Mouse (Mus musculus): ENCODE measurements around the gene Gatad2b. TPM values are rescaled to one million over a fixed set of nuclear protein-coding genes. Genes with fewer than 3 reads are reported as not detected.
A peak's percentile ranks its signal among the peaks of the same experiment; 100 is the strongest.
"Not testable (repeated sequence)": the region's sequence is repeated elsewhere in the genome, so short reads cannot be mapped to it uniquely, and the experiment has no call there.

The Gatad2b gene
- total RNA-seq, 2 experiments from 2014 or later, result 85.1 to 97.8 TPM

GRCm38 (mm10) chr3:90293352-90294063 is 530 bp downstream of the Gatad2b start:
- peak in 1 of 2 experiments; percentile 25 for DNase-seq (ENCODE audit: low spot score in 2 of 2)
- intact Hi-C loops (cut with DNase I), result loop anchor here (5.0 kb wide), 2 partner anchors 44 to 79 kb away; no protein-coding TSS in a partner anchor

DNA sequence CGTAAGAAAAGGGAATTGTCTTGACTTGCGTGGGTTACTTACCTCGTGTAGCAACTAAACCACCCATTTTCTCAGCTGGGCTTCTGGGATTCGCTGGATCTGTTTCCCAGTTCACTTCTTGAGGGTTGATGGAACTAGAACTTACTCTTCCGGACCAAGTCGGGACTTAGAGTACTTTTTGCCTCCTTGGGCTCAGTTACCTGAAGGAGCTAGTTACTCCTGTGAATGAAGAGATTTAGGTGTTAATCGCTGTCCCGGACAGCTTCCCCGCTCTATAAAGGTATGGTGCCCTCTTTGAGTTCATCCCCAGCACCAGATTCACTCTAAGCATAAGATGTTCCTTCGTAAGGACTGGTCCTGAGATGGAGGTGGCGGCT is 1.1 kb downstream of the Gatad2b start:
- intact Hi-C loops (cut with DNase I), result loop anchor here (5.0 kb wide), 2 partner anchors 43 to 78 kb away; no protein-coding TSS in a partner anchor

DNA sequence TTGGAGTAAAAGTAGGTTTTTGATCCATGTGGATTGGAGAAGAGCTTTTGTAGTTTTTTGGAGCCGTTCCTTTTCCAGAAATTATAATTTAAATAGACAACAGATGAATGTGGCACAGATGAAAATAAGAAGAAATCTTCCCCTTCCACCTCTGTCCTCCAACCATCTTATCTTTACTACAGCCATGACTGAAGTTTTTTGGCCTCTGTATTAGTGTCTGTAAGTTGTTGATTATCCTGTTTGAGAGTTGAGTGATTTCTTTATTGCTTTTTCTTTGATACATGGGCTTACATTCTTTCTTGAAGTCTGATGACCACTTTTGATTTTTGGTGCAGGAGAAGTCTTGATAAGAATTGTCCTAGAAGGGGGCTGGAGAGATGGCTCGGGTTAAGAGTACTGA is 1.7 kb downstream of the Gatad2b start:
- intact Hi-C loops (cut with DNase I), result loop anchor here (5.0 kb wide), 2 partner anchors 43 to 78 kb away; no protein-coding TSS in a partner anchor
- DNase-seq (ENCODE audit: low spot score in 2 of 2), result no peak

More for the DNA sequence above, 1.1 kb downstream of the Gatad2b start:
- DNase-seq (ENCODE audit: low spot score in 2 of 2), result no peak

DNA sequence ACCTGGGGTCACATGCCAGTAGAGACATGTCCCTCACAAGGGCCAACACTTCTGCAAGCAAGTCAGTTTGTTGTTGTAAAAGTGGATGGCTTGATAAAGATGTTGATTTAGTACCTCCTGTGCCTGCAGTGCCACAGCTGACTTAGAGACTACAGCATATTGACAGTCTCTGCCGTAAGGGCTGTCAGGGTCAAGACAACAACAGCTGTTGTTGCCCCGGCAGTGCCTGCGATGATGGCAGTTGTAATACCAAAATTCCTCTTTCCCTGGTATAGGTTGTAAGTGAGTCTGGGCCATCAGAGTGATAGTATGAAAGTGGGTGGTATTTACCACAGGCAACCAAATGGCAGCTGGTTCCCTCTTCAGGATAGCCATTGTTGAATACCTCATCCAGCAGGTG is 12.8 kb downstream of the Gatad2b start:
- intact Hi-C loops (cut with DNase I), result no loop called here
- no peak for DNase-seq (ENCODE audit: low spot score in 2 of 2)

GRCm38 (mm10) chr3:90309589-90309988 is 16.6 kb downstream of the Gatad2b start:
- intact Hi-C loops (cut with DNase I), result no loop called here
- no peak for DNase-seq (ENCODE audit: low spot score in 2 of 2)

GRCm38 (mm10) chr3:90313367-90313766 is 20.4 kb downstream of the Gatad2b start:
- intact Hi-C loops (cut with DNase I), result no loop called here
- no peak for DNase-seq (ENCODE audit: low spot score in 2 of 2)

GRCm38 (mm10) chr3:90314241-90314640 is 21.3 kb downstream of the Gatad2b start:
- intact Hi-C loops (cut with DNase I), result no loop called here
- no peak for DNase-seq (ENCODE audit: low spot score in 2 of 2)

DNA sequence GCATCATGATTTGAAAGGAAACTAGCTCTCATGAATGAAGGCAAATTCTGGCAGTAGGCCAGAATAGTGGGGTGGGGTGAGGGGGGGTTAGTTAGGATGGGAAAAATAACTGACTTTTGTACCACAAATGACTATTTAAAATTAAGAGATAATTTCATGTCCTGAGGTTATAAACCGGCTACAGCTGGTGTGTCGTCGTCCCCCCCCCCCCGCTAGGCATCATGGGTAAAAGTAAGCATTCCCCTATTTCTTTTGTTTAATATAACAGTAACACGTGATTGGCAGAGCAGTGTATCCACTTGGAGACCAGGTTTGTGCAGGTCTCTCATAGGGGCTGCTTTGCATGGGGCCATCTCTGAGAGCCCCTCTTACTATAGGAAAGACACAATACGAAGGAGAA is 29.3 kb downstream of the Gatad2b start:
- DNase-seq (ENCODE audit: low spot score in 2 of 2), result no peak
- intact Hi-C loops (cut with DNase I), result no loop called here

GRCm38 (mm10) chr3:90323119-90323518 is 30.1 kb downstream of the Gatad2b start:
- intact Hi-C loops (cut with DNase I), result no loop called here
- peak; percentile 51 to 65 for DNase-seq (ENCODE audit: low spot score in 2 of 2)

GRCm38 (mm10) chr3:90332485-90332884 is 39.5 kb downstream of the Gatad2b start:
- intact Hi-C loops (cut with DNase I), result no loop called here
- no peak for DNase-seq (ENCODE audit: low spot score in 2 of 2)

DNA sequence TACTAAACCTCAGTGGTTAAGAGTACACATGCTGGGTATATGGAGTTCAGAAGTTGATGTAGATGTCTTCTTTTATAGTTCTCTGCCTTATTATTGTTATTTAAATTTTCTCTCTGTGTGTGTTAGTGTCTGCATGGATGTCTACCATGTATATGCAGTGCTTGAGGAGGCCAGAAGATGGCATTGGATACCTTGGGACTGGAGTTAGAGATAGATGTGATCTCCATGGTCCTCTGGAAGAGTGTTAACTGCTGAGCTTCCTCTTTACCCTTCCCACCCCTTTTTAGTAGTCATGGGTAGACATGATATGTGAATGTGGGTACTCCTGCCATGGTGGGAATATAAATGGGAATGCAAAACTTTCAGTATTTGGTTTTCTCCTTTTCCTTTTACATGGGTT is 42.5 kb downstream of the Gatad2b start:
- intact Hi-C loops (cut with DNase I), result loop anchor here (5.0 kb wide), 1 partner anchor 43 kb away; the partner anchor contains the start of gene Gatad2b
- DNase-seq (ENCODE audit: low spot score in 2 of 2), result no peak

- intact Hi-C loops (cut with DNase I), result loop anchor here (5.0 kb wide), 1 partner anchor 46 kb away; the partner anchor contains the start of gene Gatad2b
- no peak for DNase-seq (ENCODE audit: low spot score in 2 of 2)
Observed at GRCm38 (mm10) chr3:90338190-90338589, 45.2 kb downstream of the Gatad2b start.

DNA sequence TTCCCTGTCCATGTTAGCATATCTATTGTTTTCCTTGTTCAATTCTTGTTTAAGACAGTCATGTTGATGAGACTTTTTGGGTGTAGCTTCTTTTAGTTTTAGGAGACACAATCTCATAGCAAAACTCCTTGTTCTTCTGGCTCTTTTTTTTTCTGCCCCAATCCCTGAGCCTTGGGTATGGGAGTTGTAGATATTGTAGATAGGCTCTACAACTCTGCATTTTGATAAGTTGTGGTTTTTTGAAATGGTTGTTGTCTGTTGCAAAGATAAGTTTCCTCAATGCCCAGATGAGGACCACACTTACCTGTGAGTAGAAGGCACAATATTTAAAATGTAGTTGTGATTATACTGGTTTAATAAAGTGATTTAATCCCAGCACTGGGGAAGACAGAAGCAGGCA is 47.2 kb downstream of the Gatad2b start:
- no peak for DNase-seq (ENCODE audit: low spot score in 2 of 2)
- intact Hi-C loops (cut with DNase I), result no loop called here

DNA sequence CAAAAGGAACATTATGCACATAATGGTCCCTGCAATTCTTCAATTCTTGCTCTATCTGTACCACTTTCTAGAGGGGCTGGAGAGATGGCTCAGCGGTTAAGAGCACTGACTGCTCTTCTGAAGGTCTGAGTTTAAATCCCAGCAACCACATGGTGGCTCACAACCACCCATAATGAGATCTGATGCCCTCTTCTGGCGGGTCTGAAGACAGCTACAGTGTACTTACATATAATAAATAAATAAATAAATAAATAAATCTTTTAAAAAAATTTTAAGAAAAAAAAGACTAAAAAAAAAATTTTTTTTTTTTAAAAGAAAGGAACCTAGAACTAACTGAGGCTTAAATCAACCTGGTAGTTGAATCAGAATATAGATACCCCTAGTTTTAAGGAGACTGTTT is 49.9 kb downstream of the Gatad2b start:
- intact Hi-C loops (cut with DNase I); DNase-seq (ENCODE audit: low spot score in 2 of 2): not testable (repeated sequence)

DNA sequence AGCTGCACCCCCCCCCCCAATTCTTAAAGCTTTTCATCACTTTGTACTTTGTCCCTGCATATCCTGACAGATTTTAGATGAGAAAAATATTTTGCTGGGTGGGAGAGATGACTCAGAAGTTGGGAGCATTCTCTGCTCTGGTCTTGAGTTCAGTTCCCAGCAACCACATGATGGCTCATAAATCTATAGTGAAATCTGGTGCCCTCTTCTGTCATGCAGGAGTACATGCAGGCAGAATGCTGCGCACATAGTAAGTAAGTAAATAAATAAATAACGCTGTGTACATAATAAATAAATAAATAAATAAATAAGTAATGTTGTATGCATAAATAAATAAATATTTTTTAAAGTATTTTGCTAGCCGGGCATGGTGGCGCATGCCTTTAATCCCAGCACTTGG is 54.9 kb downstream of the Gatad2b start:
- DNase-seq (ENCODE audit: low spot score in 2 of 2), result no peak
- intact Hi-C loops (cut with DNase I), result no loop called here

GRCm38 (mm10) chr3:90357959-90358358 is 65.0 kb downstream of the Gatad2b start:
- DNase-seq (ENCODE audit: low spot score in 2 of 2), result no peak
- intact Hi-C loops (cut with DNase I), result no loop called here

GRCm38 (mm10) chr3:90359230-90359629 is 66.3 kb downstream of the Gatad2b start:
- no peak for DNase-seq (ENCODE audit: low spot score in 2 of 2)
- intact Hi-C loops (cut with DNase I), result no loop called here

DNA sequence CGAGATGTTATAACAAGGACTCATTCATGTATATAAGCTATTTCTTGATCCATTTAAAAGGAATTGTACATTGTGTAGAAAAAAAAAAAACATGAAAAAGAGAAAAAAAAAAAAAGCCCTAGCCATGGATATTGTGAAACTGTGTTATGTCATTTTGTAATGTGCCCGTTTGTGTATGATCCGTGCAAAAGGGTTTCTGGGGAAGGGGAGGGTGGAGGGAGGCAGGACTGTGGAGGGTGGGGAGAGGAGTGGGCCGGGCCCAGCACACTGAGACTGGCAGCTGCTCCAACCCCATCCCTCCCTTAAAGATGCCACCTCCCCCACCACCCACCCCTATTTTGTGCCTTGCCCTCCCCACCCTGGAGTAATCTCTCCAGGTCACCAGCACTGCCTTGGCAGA is 68.5 kb downstream of the Gatad2b start:
- intact Hi-C loops (cut with DNase I), result no loop called here
- no peak for DNase-seq (ENCODE audit: low spot score in 2 of 2)

DNA sequence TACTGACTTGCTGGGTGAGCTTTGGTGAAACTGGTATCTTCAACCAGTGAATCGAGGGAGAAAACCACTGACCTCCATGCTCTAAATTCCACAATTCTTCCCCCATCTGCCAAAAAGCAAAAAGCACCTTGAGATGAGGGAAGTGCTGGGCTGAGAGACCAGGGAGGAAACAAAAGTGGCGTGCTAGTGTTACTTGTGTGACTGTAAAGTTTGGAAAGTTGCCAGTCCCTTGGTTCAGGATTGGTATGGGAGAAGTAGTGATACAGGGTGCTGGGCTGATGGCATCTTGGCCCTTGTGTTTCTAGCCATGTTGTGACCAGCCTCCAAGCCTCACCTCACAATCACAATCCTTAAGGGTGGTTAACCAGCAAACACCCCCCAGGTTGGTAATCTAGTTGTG is 69.4 kb downstream of the Gatad2b start:
- intact Hi-C loops (cut with DNase I), result no loop called here
- DNase-seq (ENCODE audit: low spot score in 2 of 2), result no peak

- intact Hi-C loops (cut with DNase I), result no loop called here
- no peak for DNase-seq (ENCODE audit: low spot score in 2 of 2)
Observed at GRCm38 (mm10) chr3:90367001-90367632, 74.1 kb downstream of the Gatad2b start.

DNA sequence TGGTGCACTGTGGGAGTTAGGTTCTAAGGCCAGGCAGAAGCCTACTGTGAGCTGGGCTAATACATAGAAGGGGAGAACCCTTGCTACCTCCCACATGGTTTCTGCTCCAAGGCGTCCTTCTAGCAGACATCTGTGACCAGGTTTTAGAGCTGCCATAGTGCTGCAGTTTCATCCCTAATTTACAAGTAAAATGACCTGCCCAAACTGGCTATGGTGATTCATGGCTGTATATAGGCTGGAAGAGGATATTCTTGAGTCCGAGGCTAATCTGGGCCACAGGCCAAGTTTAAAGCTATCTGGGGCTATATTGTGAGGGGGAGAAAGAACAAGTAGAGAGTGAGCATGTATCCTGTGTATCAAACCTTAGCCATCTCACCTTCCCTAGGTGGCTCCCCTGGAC is 76.1 kb downstream of the Gatad2b start:
- DNase-seq (ENCODE audit: low spot score in 2 of 2), result peak; percentile 32 to 52
- intact Hi-C loops (cut with DNase I), result no loop called here

Measured in left cerebral cortex, postnatal 36 days (tissue).